Mouse (Mus musculus) hindbrain, embryonic 15.5 days (tissue): ENCODE measurements around the gene Unk. TPM values are rescaled to one million over a fixed set of nuclear protein-coding genes. Genes with fewer than 3 reads are reported as not detected.
A peak's percentile ranks its signal among the peaks of the same experiment; 100 is the strongest.

Source experiments
- ATAC-seq: fragments of 200-750 bp; cut with Nextera tagmentation; 2 replicates; pipeline ENCODE4 v1.8.0; 2017; ENCODE audit warnings: low read depth, moderate number of reproducible peaks, moderate TSS enrichment; ENCODE audit not compliant: low FRiP score
- H3K27ac ChIP-seq: fragments of 300-500 bp; sonication (generic); replicated peaks from 2 replicates; pipeline ENCODE4 v1.5.1; 2015; ENCODE audit warnings: mild to moderate bottlenecking, inconsistent platforms
- H3K27me3 ChIP-seq: fragments of 300-500 bp; sonication (generic); 2 replicates; pipeline ENCODE4 v1.6.1; 2015; ENCODE audit warnings: control low read depth, inconsistent platforms
- H3K36me3 ChIP-seq: fragments of 300-500 bp; sonication (generic); 2 replicates; pipeline ENCODE4 v1.6.1; 2015; ENCODE audit warnings: control low read depth, inconsistent platforms
- H3K4me1 ChIP-seq: fragments of 300-500 bp; sonication (generic); replicated peaks from 2 replicates; pipeline ENCODE4 v1.6.1; 2015; ENCODE audit warnings: control low read depth, inconsistent platforms
- H3K4me2 ChIP-seq: fragments of 300-500 bp; sonication (generic); 2 replicates; pipeline ENCODE4 v1.6.1; 2015; ENCODE audit warnings: moderate library complexity, mild to moderate bottlenecking, inconsistent platforms
- H3K4me3 ChIP-seq: fragments of 300-500 bp; sonication (generic); 2 replicates; pipeline ENCODE4 v1.5.1; 2015; ENCODE audit warnings: mild to moderate bottlenecking, inconsistent platforms
- H3K9ac ChIP-seq: fragments of 300-500 bp; sonication (generic); 2 replicates; pipeline ENCODE4 v1.6.1; 2015; ENCODE audit warnings: inconsistent platforms
- H3K9me3 ChIP-seq: fragments of 300-500 bp; sonication (generic); 2 replicates; pipeline ENCODE4 v1.6.1; 2016; ENCODE audit warnings: control low read depth, inconsistent platforms
- WGBS: fragments of 180-500 bp; shearing (Covaris S2); methylation state at CpG from one replicate; pipeline ENCODE4 v1.1.7; 2015; 5-methylcytosine and 5-hydroxymethylcytosine counted together
- polyA plus RNA-seq: library from polyadenylated mRNA; unstranded; fragments of >200 nt; fragmentation: Nextera tagmentation; extraction: Ambion mirVana; gene quantifications from 2 replicates; pipeline ENCODE4 v1.2.1, GENCODE M21; 2015

Unk gene
- polyA plus RNA-seq, 1 experiment from 2014 or later = 37.0 TPM

GRCm38 (mm10) chr11:116108464-116109137 is 78.5 kb downstream of the Unk start:
- H3K4me3 ChIP-seq = peak overlapping the region; percentile 40
- peaks cover 41% of the 10 kb centered on the region for H3K4me1 ChIP-seq
- no peaks in the 10 kb centered on the region for H3K36me3 ChIP-seq
- 3% methylated on average over 22 of the region's 23 CpGs for WGBS
- peak overlapping the region; percentile 59 for H3K4me2 ChIP-seq
- H3K27me3 ChIP-seq = peaks cover 63% of the 10 kb centered on the region
- 0 out of 2 replicates have a peak overlapping the region, but pooled peaks have one; percentile 35 for H3K9ac ChIP-seq
- ATAC-seq = no peak
- H3K27ac ChIP-seq = no peak overlapping the region
- H3K9me3 ChIP-seq = no peaks in the 10 kb centered on the region

DNA sequence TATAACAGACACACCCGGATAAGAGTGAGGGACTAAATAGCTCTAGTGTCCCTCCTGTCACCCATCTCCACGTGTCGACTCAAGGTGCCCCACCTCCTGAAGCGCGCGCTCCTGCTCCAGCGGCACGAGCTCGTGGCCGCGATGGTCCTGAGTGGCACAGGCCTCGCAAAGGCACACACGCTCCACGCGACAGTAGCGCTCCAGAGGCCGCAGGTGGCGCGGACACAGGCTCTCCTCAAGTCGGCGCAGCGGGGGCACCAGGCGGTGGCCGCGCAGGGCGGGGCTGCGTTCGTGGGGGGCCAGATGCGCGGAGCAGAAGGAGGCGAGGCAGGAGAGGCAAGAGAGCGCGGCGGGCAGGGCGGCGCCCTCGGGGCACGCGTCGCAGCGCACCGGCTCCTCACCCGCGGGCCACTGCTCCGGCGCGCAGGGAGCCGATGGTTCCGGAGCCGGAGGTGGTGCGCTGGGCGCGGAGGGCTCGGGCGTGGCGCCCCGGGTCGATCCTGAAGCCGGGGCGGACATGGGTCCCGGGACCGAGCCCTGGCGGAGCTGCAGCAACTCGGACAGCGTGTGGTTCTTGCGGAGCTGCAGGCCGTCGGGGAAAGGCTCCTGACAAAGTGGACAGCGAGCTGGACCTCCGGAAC is 79.4 kb downstream of the Unk start:
- Histone ChIP-seq H3K4me1 (peaks cover 31% of the 10 kb centered on the region), H3K36me3 (no peaks in the 10 kb centered on the region), H3K9ac (peak overlapping the region; percentile 35), H3K27ac (no peak overlapping the region), H3K27me3 (peaks cover 63% of the 10 kb centered on the region), H3K4me2 (peak overlapping the region; percentile 59), H3K9me3 (no peaks in the 10 kb centered on the region), H3K4me3 (peak overlapping the region; percentile 40)
- WGBS = 3% methylated on average over 43 of the region's 70 CpGs
- ATAC-seq = no peak

GRCm38 (mm10) chr11:116110131-116110530 is 80.0 kb downstream of the Unk start:
- H3K4me3 ChIP-seq = peak overlapping the region; percentile 40
- H3K9me3 ChIP-seq = no peaks in the 10 kb centered on the region
- no peaks in the 10 kb centered on the region for H3K36me3 ChIP-seq
- 1% methylated on average over 35 of the region's 35 CpGs for WGBS
- H3K4me2 ChIP-seq = peak overlapping the region; percentile 59
- ATAC-seq = peak; percentile 63; the same call in 1 of the 2 replicates
- H3K27ac ChIP-seq = no peak overlapping the region
- H3K27me3 ChIP-seq = peaks cover 63% of the 10 kb centered on the region
- peaks cover 30% of the 10 kb centered on the region for H3K4me1 ChIP-seq
- H3K9ac ChIP-seq = peak overlapping the region; percentile 35

GRCm38 (mm10) chr11:116110540-116110939 is 80.4 kb downstream of the Unk start:
- Histone ChIP-seq H3K27me3 (peaks cover 63% of the 10 kb centered on the region), H3K4me1 (peaks cover 30% of the 10 kb centered on the region)

More at GRCm38 (mm10) chr11:116110540-116110939, 80.4 kb downstream of the Unk start:
- WGBS = 33% methylated on average over 10 of the region's 10 CpGs
- Histone ChIP-seq H3K27ac (no peak overlapping the region), H3K9ac (no peak overlapping the region), H3K4me2 (peak overlapping the region; percentile 59), H3K36me3 (no peaks in the 10 kb centered on the region), H3K9me3 (no peaks in the 10 kb centered on the region), H3K4me3 (peak overlapping the region; percentile 40)
- no peak for ATAC-seq

Other genes starting within 250 kb of the Unk start
- gene Caskin2, start 216.7 kb upstream of the Unk start, polyA plus RNA-seq = 9.9 and 12.2 TPM in 2 replicates
- gene Tsen54, start 215.6 kb upstream of the Unk start, polyA plus RNA-seq = 22.3 and 23.6 TPM in 2 replicates
- 1.3 TPM in 2 replicates for gene Llgl2, start 206.3 kb upstream of the Unk start, polyA plus RNA-seq
- gene Myo15b, start 171.9 kb upstream of the Unk start, polyA plus RNA-seq = 0.17 and 0.19 TPM in 2 replicates
- 1.9 and 2.2 TPM in 2 replicates for gene Smim5, start 130.4 kb upstream of the Unk start, polyA plus RNA-seq
- gene Smim6, start 118.3 kb upstream of the Unk start, polyA plus RNA-seq = 0.93 and 1.1 TPM in 2 replicates
- gene Sap30bp, start 97.0 kb upstream of the Unk start, polyA plus RNA-seq = 42.9 and 43.4 TPM in 2 replicates
- gene Recql5, start 96.8 kb upstream of the Unk start, polyA plus RNA-seq = 18.7 and 23.8 TPM in 2 replicates
- gene Itgb4, start 55.6 kb upstream of the Unk start, polyA plus RNA-seq = 1.7 and 1.9 TPM in 2 replicates
- gene Galk1, start 17.6 kb upstream of the Unk start, polyA plus RNA-seq = 62.5 and 70.9 TPM in 2 replicates
- 1,686 and 1,716 TPM in 2 replicates for gene H3f3b, start 2.4 kb upstream of the Unk start, polyA plus RNA-seq
- gene Unc13d, start 47.6 kb downstream of the Unk start, polyA plus RNA-seq = 1.0 and 1.6 TPM in 2 replicates
- 149 and 196 TPM in 2 replicates for gene Wbp2, start 56.7 kb downstream of the Unk start, polyA plus RNA-seq
- 10.9 and 11.6 TPM in 2 replicates for gene Trim47, start 96.9 kb downstream of the Unk start, polyA plus RNA-seq
- 3.0 and 4.0 TPM in 2 replicates for gene Trim65, start 100.8 kb downstream of the Unk start, polyA plus RNA-seq
- gene Mrpl38, start 108.5 kb downstream of the Unk start, polyA plus RNA-seq = 86.2 and 89.0 TPM in 2 replicates
- gene Fbf1, start 137.8 kb downstream of the Unk start, polyA plus RNA-seq = 55.7 and 59.0 TPM in 2 replicates
- 90.6 and 104 TPM in 2 replicates for gene Ten1, start 168.5 kb downstream of the Unk start, polyA plus RNA-seq
- 60.6 and 61.4 TPM in 2 replicates for gene Acox1, start 168.7 kb downstream of the Unk start, polyA plus RNA-seq
- gene Evpl, start 207.8 kb downstream of the Unk start, polyA plus RNA-seq = 1.0 and 1.1 TPM in 2 replicates
- 63.9 and 66.1 TPM in 2 replicates for gene Srp68, start 243.9 kb downstream of the Unk start, polyA plus RNA-seq